Mouse (Mus musculus) adrenal gland (tissue): ENCODE data around the gene Odf2.

Experiments
- intact Hi-C: fragments of 180-260 bp; cut with DNase I; formaldehyde crosslinking; loops from one replicate; pipeline ENCODE4 v1.15.1; 2025

Odf2 gene

GRCm38 (mm10) chr2:29931194-29931593 is 42.2 kb downstream of the Odf2 start:
- intact Hi-C loops, result loop anchor here (5.0 kb wide), 1 partner anchor 46 kb away; no protein-coding TSS in a partner anchor

GRCm38 (mm10) chr2:29934906-29935599 is 46.0 kb downstream of the Odf2 start, which contains the start of gene Gle1:
TSS of gene Gle1 (plus strand) at chr2:29935426.
- intact Hi-C loops, result loop anchor here (5.0 kb wide), 1 partner anchor 42 kb away; no protein-coding TSS in a partner anchor

GRCm38 (mm10) chr2:29940073-29940472 is 51.1 kb downstream of the Odf2 start:
- intact Hi-C loops, result no loop called here

GRCm38 (mm10) chr2:29940826-29941225 is 51.8 kb downstream of the Odf2 start:
- intact Hi-C loops, result no loop called here

GRCm38 (mm10) chr2:29944723-29945122 is 55.7 kb downstream of the Odf2 start:
- intact Hi-C loops, result no loop called here

GRCm38 (mm10) chr2:29948896-29949295 is 59.9 kb downstream of the Odf2 start:
- intact Hi-C loops, result no loop called here

- intact Hi-C loops, result no loop called here
Observed at GRCm38 (mm10) chr2:29961246-29961645, 72.2 kb downstream of the Odf2 start.

GRCm38 (mm10) chr2:29964354-29965249 is 75.6 kb downstream of the Odf2 start:
- intact Hi-C loops, result no loop called here

- intact Hi-C loops, result no loop called here
Observed at GRCm38 (mm10) chr2:29965250-29965843, 76.3 kb downstream of the Odf2 start, which contains the start of gene Sptan1. TSS of gene Sptan1 (plus strand) at chr2:29965560.

- intact Hi-C loops, result no loop called here
Observed at GRCm38 (mm10) chr2:29965906-29966305, 76.9 kb downstream of the Odf2 start.

GRCm38 (mm10) chr2:29966826-29967225 is 77.8 kb downstream of the Odf2 start:
- intact Hi-C loops, result no loop called here

GRCm38 (mm10) chr2:29967768-29968167 is 78.7 kb downstream of the Odf2 start:
- intact Hi-C loops, result no loop called here

GRCm38 (mm10) chr2:29968638-29969037 is 79.6 kb downstream of the Odf2 start:
- intact Hi-C loops, result no loop called here

GRCm38 (mm10) chr2:29971838-29972635 is 83.0 kb downstream of the Odf2 start:
- intact Hi-C loops, result no loop called here

GRCm38 (mm10) chr2:29973525-29973924 is 84.5 kb downstream of the Odf2 start:
- intact Hi-C loops, result no loop called here

GRCm38 (mm10) chr2:29977307-29977706 is 88.3 kb downstream of the Odf2 start:
- intact Hi-C loops, result loop anchor here (5.0 kb wide), 1 partner anchor 45 kb away; no protein-coding TSS in a partner anchor

GRCm38 (mm10) chr2:29980661-29981060 is 91.6 kb downstream of the Odf2 start:
- intact Hi-C loops, result no loop called here
